Mouse (Mus musculus) intestine, postnatal 0 days (tissue): ENCODE results near the gene Axdnd1. TPM values are rescaled to one million over a fixed set of nuclear protein-coding genes. Genes with fewer than 3 reads are reported as not detected.

ENCODE experiments used
- ATAC-seq: fragments of 200-750 bp; cut with Nextera tagmentation; 2 replicates; pipeline ENCODE4 v1.8.0; 2017; ENCODE audit warnings: mild to moderate bottlenecking, moderate TSS enrichment, moderate library complexity
- H3K27ac ChIP-seq: fragments of 300-500 bp; sonication (generic); 2 replicates; pipeline ENCODE4 v1.5.1; 2014; ENCODE audit warnings: mild to moderate bottlenecking, low read depth, low read length, moderate library complexity
- H3K27me3 ChIP-seq: fragments of 300-500 bp; sonication (generic); replicated peaks from 2 replicates; pipeline ENCODE4 v1.6.1; 2014; ENCODE audit warnings: low read length, mixed read lengths; ENCODE audit not compliant: control insufficient read depth, insufficient read depth
- H3K36me3 ChIP-seq: fragments of 300-500 bp; sonication (generic); 2 replicates; pipeline ENCODE4 v1.6.1; 2014; ENCODE audit warnings: mild to moderate bottlenecking, moderate library complexity; ENCODE audit not compliant: control insufficient read depth, insufficient read depth
- H3K4me1 ChIP-seq: fragments of 300-500 bp; sonication (generic); replicated peaks from 2 replicates; pipeline ENCODE4 v1.6.1; 2014; ENCODE audit warnings: antibody characterized with exemption, low read length, mixed read lengths; ENCODE audit not compliant: control insufficient read depth, insufficient read depth
- H3K4me2 ChIP-seq: fragments of 300-500 bp; sonication (generic); replicated peaks from 2 replicates; pipeline ENCODE4 v1.6.1; 2014; ENCODE audit warnings: low read depth, mild to moderate bottlenecking, moderate library complexity
- H3K4me3 ChIP-seq: fragments of 300-500 bp; sonication (generic); 2 replicates; pipeline ENCODE4 v1.5.1; 2014; ENCODE audit warnings: low read depth, low read length
- H3K9ac ChIP-seq: fragments of 300-500 bp; sonication (generic); 2 replicates; pipeline ENCODE4 v1.6.1; 2014; ENCODE audit warnings: mild to moderate bottlenecking, low read depth, low read length
- H3K9me3 ChIP-seq: fragments of 300-500 bp; sonication (generic); 2 replicates; pipeline ENCODE4 v1.6.1; 2016; ENCODE audit warnings: mixed run types; ENCODE audit not compliant: control insufficient read depth
- CTCF ChIP-seq: sonication (generic); IDR thresholded peaks from 2 replicates; pipeline ENCODE4 v1.5.1; 2016; ENCODE audit warnings: low read depth, mild to moderate bottlenecking, control low read depth, antibody characterized with exemption, moderate library complexity
- WGBS: fragments of 180-500 bp; shearing (Covaris S2); extraction: QIAGEN DNeasy Blood & Tissue Kit; methylation state at CpG from one replicate; pipeline ENCODE4 v1.1.7; 2014; 5-methylcytosine and 5-hydroxymethylcytosine counted together
- polyA plus RNA-seq: library from polyadenylated mRNA; unstranded; fragments of >200 nt; fragmentation: Nextera tagmentation; extraction: Ambion mirVana; gene quantifications from 2 replicates; pipeline ENCODE4 v1.2.1, GENCODE M21; 2015

Axdnd1 gene
- polyA plus RNA-seq, 1 experiment from 2014 or later: not detected

- Histone ChIP-seq H3K36me3 (no peaks in the 10 kb centered on the region), H3K27ac (no peak overlapping the region), H3K9me3 (no peaks in the 10 kb centered on the region), H3K4me2 (no peak overlapping the region), H3K27me3 (no peaks in the 10 kb centered on the region), H3K4me3 (no peak overlapping the region), H3K4me1 (no peaks in the 10 kb centered on the region), H3K9ac (no peak overlapping the region)
- TF ChIP-seq CTCF: no peak
- 83% methylated on average over 5 of the region's 5 CpGs for WGBS
- ATAC-seq: no peak
Measured at GRCm38 (mm10) chr1:156285541-156285896, 135.4 kb downstream of the Axdnd1 start.

- Histone ChIP-seq H3K36me3 (no peaks in the 10 kb centered on the region), H3K27ac (no peak overlapping the region), H3K4me1 (no peaks in the 10 kb centered on the region), H3K9ac (no peak overlapping the region), H3K4me2 (no peak overlapping the region), H3K9me3 (no peaks in the 10 kb centered on the region), H3K27me3 (no peaks in the 10 kb centered on the region), H3K4me3 (no peak overlapping the region)
- TF ChIP-seq CTCF: no peak
- no peak for ATAC-seq
- WGBS: 44% methylated on average over 9 of the region's 9 CpGs
Measured at GRCm38 (mm10) chr1:156284851-156285540, 136.0 kb downstream of the Axdnd1 start.

- Histone ChIP-seq H3K27me3 (no peaks in the 10 kb centered on the region), H3K9ac (no peak overlapping the region), H3K4me3 (no peak overlapping the region), H3K4me2 (no peak overlapping the region), H3K27ac (no peak overlapping the region), H3K36me3 (no peaks in the 10 kb centered on the region), H3K9me3 (no peaks in the 10 kb centered on the region), H3K4me1 (no peaks in the 10 kb centered on the region)
- ATAC-seq: no peak
- no peak for TF ChIP-seq CTCF
- WGBS: 66% methylated on average over 10 of the region's 10 CpGs
Measured at GRCm38 (mm10) chr1:156284207-156284606, 136.8 kb downstream of the Axdnd1 start.

GRCm38 (mm10) chr1:156280131-156280530 lies 140.8 kb downstream of the Axdnd1 start:
- no peak for TF ChIP-seq CTCF
- Histone ChIP-seq H3K27ac (no peak overlapping the region), H3K4me1 (no peaks in the 10 kb centered on the region), H3K4me3 (no peak overlapping the region), H3K36me3 (no peaks in the 10 kb centered on the region), H3K9ac (no peak overlapping the region), H3K4me2 (no peak overlapping the region), H3K9me3 (no peaks in the 10 kb centered on the region), H3K27me3 (no peaks in the 10 kb centered on the region)
- ATAC-seq: no peak
- WGBS: 81% methylated on average over 7 of the region's 7 CpGs

GRCm38 (mm10) chr1:156273647-156274046 lies 147.3 kb downstream of the Axdnd1 start:
- Histone ChIP-seq H3K36me3 (no peaks in the 10 kb centered on the region), H3K4me3 (no peak overlapping the region), H3K9me3 (no peaks in the 10 kb centered on the region), H3K4me2 (no peak overlapping the region), H3K4me1 (no peaks in the 10 kb centered on the region), H3K9ac (no peak overlapping the region), H3K27me3 (no peaks in the 10 kb centered on the region), H3K27ac (no peak overlapping the region)
- no peak for TF ChIP-seq CTCF
- no peak for ATAC-seq
- WGBS: 58% methylated on average over 7 of the region's 7 CpGs

Other genes with a start within 250 kb of the Axdnd1 start
- 1.6 and 1.8 TPM in 2 replicates for gene Fam163a, start 216.1 kb downstream of the Axdnd1 start, polyA plus RNA-seq
- 0.64 and 1.1 TPM in 2 replicates for gene Tdrd5, start 117.5 kb downstream of the Axdnd1 start, polyA plus RNA-seq
- 0.04 and 0.22 TPM in 2 replicates for gene Nphs2, start 110.4 kb downstream of the Axdnd1 start, polyA plus RNA-seq
- gene Gm2000, start 55.1 kb downstream of the Axdnd1 start, polyA plus RNA-seq: 395 and 412 TPM in 2 replicates
- gene Soat1, start 53.2 kb upstream of the Axdnd1 start, polyA plus RNA-seq: 51.2 and 62.5 TPM in 2 replicates
- 0.35 and 0.52 TPM in 2 replicates for gene Gm10031, start 102.9 kb upstream of the Axdnd1 start, polyA plus RNA-seq
- gene Abl2, start 137.6 kb upstream of the Axdnd1 start, polyA plus RNA-seq: 1.6 and 2.0 TPM in 2 replicates